Mouse (Mus musculus) CD4-positive helper T cell, adult 2 months (primary cell): ENCODE data around the gene Tmc2.

Experiments used
- DNase-seq: peaks from one replicate; pipeline ENCODE4 v3.0.0-alpha.2; 2012; ENCODE audit warnings: low read depth, missing footprints, low spot score

Gene Tmc2

GRCm38 (mm10) chr2:130194894-130195293, at the start of gene Tmc2:
Gene Tmc2 (plus strand): TSS chr2:130195194.
- no peak for DNase-seq

GRCm38 (mm10) chr2:130146089-130146668, 48.8 kb upstream of the Tmc2 start:
- DNase-seq, result no peak

- DNase-seq, result no peak
These were observed 39.8 kb upstream of the Tmc2 start for GRCm38 (mm10) chr2:130155171-130155570.

GRCm38 (mm10) chr2:130155851-130156250, 39.1 kb upstream of the Tmc2 start:
- no peak for DNase-seq

GRCm38 (mm10) chr2:130157231-130158087, 37.5 kb upstream of the Tmc2 start:
- no peak for DNase-seq

- no peak for DNase-seq
These were observed 36.9 kb upstream of the Tmc2 start for GRCm38 (mm10) chr2:130158088-130158437.

GRCm38 (mm10) chr2:130162701-130163100, 32.3 kb upstream of the Tmc2 start:
- DNase-seq, result no peak

GRCm38 (mm10) chr2:130166311-130167214, 28.4 kb upstream of the Tmc2 start:
- DNase-seq, result no peak

- DNase-seq, result peak; percentile 29
These were observed 27.1 kb upstream of the Tmc2 start for GRCm38 (mm10) chr2:130167861-130168260.

- no peak for DNase-seq
These were observed 23.3 kb upstream of the Tmc2 start for GRCm38 (mm10) chr2:130171674-130172073.

GRCm38 (mm10) chr2:130176820-130177219, 18.2 kb upstream of the Tmc2 start:
- no peak for DNase-seq

- DNase-seq, result no peak
These were observed 16.7 kb upstream of the Tmc2 start for GRCm38 (mm10) chr2:130178381-130178705.

GRCm38 (mm10) chr2:130178706-130179506, 16.1 kb upstream of the Tmc2 start, which contains the start of gene Snrpb:
Gene Snrpb (minus strand): TSS chr2:130179403.
- DNase-seq, result peak; percentile 88

GRCm38 (mm10) chr2:130179507-130180019, 15.4 kb upstream of the Tmc2 start:
- DNase-seq, result no peak

- no peak for DNase-seq
These were observed 6.6 kb upstream of the Tmc2 start for GRCm38 (mm10) chr2:130188391-130188790.

- DNase-seq, result no peak
These were observed 6.0 kb downstream of the Tmc2 start for GRCm38 (mm10) chr2:130200961-130201360.

- no peak for DNase-seq
These were observed 12.4 kb downstream of the Tmc2 start for GRCm38 (mm10) chr2:130207376-130207775.

GRCm38 (mm10) chr2:130207996-130208395, 13.0 kb downstream of the Tmc2 start:
- no peak for DNase-seq

- no peak for DNase-seq
These were observed 14.6 kb downstream of the Tmc2 start for GRCm38 (mm10) chr2:130209636-130210035.

GRCm38 (mm10) chr2:130211581-130211980, 16.6 kb downstream of the Tmc2 start:
- no peak for DNase-seq

GRCm38 (mm10) chr2:130246912-130247311, 51.9 kb downstream of the Tmc2 start:
- DNase-seq, result peak; percentile 16
